Mouse (Mus musculus) left cerebral cortex, postnatal 25 days (tissue): ENCODE measurements at regions not wholly inside any gene's neighbourhood (a gene's known extent, or its start where the extent isn't known, plus 50 kb on each side); places are given as distances from the start of the nearest gene placed in this dataset.

Source experiments
- DNase-seq, 2 experiments: peaks; one replicate each; pipeline ENCODE4 v3.0.0; 2022; ENCODE audit warnings: low spot score in 2 of 2, mixed read lengths in 1 of 2
- intact Hi-C: fragments of 180-260 bp; cut with DNase I; formaldehyde crosslinking; loops from one replicate; pipeline ENCODE4 v1.15.1; 2025

DNA sequence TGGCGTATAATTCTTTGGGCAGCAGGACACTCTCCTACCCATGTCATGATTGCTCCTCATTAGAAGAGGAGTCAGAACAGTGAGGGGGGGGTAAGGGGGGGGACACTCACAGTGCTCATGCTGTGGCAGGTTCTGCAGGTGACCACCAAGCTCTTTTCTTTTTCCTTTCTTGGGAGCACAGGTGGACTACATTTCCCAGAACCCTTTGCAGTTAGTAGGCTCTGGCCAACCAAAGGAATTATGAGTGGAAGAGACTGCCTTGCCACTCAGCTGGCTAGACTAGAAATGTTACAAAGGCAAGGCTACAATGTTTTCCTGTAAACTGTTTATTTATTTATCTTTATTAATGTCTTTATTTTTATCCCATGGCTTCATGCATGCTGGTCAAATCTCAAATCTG lies 53.6 kb upstream of the Ifnlr1 start:
- intact Hi-C loops: loop anchor here (1.0 kb wide), 1 partner anchor 8 kb away; no protein-coding TSS in a partner anchor
- no peak for DNase-seq

GRCm38 (mm10) chr4:135629793-135630569 lies 56.1 kb upstream of the Ifnlr1 start:
- intact Hi-C loops: no loop called here
- no peak for DNase-seq

DNA sequence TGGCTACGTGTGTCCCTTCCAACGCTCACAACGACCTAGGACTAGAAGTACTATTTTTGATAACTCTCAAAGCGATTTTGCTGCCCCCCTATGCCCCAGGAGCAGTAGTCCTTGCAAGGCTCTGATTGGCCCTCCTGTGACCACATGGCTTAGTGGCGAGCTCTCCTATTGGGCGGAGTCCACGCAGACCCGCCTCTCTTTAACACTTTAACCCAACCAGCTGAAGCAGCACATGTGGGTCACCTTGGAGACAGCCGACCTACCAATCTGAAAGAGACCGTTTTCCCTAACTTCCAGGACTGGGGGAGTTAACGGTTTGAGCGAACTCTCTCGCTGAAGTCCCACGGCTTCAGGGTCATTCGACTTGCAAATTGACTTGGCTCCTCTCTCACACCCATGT lies 53.0 kb upstream of the Grhl3 start:
- no peak for DNase-seq
- intact Hi-C loops: no loop called here

GRCm38 (mm10) chr4:135623121-135623707 lies 49.8 kb upstream of the Grhl3 start:
- peak in 1 of 2 experiments; percentile 29 for DNase-seq
- intact Hi-C loops: no loop called here
